Mouse (Mus musculus) cerebellum, adult 2 months (tissue): Measurements from ENCODE around the gene Dennd5b. TPM values are rescaled to one million over a fixed set of nuclear protein-coding genes. Genes with fewer than 3 reads are reported as not detected.

ENCODE experiments used
- DNase-seq, 2 experiments: peaks; one replicate each; pipeline ENCODE4 v3.0.0; 2021
- H3K27ac ChIP-seq: fragments of 200-500 bp; 2 replicates; pipeline ENCODE4 v1.5.1; 2012; ENCODE audit warnings: low read length, control low read depth, inconsistent platforms; ENCODE audit not compliant: insufficient read depth
- H3K27me3 ChIP-seq: fragments of 200-500 bp; 2 replicates; pipeline ENCODE4 v1.6.1; 2012; ENCODE audit warnings: inconsistent platforms, mild to moderate bottlenecking, low read length, moderate library complexity; ENCODE audit not compliant: control insufficient read depth, insufficient read depth
- H3K4me1 ChIP-seq: fragments of 200-500 bp; 2 replicates; pipeline ENCODE4 v1.6.1; 2011; ENCODE audit warnings: low read length; ENCODE audit not compliant: control insufficient read depth, insufficient read depth
- H3K4me3 ChIP-seq: fragments of 200-500 bp; replicated peaks from 2 replicates; pipeline ENCODE3; 2011; ENCODE audit warnings: mild to moderate bottlenecking, low read depth, low read length, control low read depth; ENCODE audit not compliant: insufficient read depth
- CTCF ChIP-seq: fragments of 200-500 bp; IDR thresholded peaks from 2 replicates; pipeline ENCODE4 v1.5.1; 2011; ENCODE audit warnings: low read depth, mild to moderate bottlenecking, control low read depth, low read length, moderate library complexity, borderline replicate concordance; ENCODE audit not compliant: insufficient read depth
- POLR2A ChIP-seq: fragments of 200-500 bp; IDR thresholded peaks from 2 replicates; pipeline ENCODE4 v1.6.1; 2011; ENCODE audit warnings: low read length, control low read depth, borderline replicate concordance; ENCODE audit not compliant: insufficient read depth
- WGBS: fragments of 180-500 bp; shearing (Covaris S2); methylation state at CpG from one replicate; pipeline ENCODE4 v1.1.7; 2018; 5-methylcytosine and 5-hydroxymethylcytosine counted together
- polyA plus RNA-seq: library from polyadenylated mRNA; depleted of rRNA; stranded (reverse); fragments of >200 nt; gene quantifications from 2 replicates; pipeline ENCODE4 v1.2.3, GENCODE M21; 2012

Gene Dennd5b
- polyA plus RNA-seq, 1 experiment: 19.5 TPM

DNA sequence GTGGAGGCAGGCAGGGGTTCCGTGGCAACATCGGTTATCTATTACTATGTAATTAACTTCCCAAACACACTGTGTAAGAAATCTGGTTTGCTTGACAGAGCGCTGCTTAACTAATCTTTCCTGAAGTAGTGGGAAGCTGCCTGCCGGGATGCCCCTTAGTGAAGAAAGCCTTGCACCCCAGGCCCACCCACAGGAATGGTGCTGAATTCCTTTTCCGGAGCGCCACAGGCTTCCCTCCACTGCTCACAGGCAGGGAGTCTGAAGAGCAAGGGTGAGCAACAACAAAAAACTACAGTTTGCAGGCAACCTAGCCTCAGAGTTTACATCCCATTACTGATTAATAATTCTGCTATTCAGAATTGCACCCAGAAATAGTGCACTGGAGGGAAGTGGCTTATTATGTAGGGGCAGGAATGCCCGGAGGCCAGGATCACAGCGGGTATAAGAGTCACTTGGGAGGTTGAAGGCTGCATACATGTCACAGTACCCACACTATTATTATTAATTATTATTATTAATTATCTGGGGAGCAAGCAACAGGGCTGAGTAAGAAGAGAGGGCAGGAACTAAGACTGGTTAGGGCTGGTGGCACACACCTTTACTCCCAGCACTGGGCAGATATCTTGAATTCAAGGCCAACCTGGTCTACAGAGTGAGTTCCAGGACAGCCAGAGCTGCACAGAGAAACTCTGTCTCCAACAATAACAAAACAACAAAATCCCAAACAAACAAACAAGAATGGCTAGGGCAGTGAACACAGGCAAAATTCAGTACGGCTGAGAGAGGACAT, 129.2 kb downstream of the Dennd5b start:
- H3K4me1 ChIP-seq: no peaks in the 10 kb centered on the region
- TF ChIP-seq CTCF: no peak
- no peak for TF ChIP-seq POLR2A
- H3K27ac ChIP-seq: no peak overlapping the region
- DNase-seq: no peak
- 28% methylated on average over 9 of the region's 9 CpGs for WGBS
- H3K27me3 ChIP-seq: no peaks in the 10 kb centered on the region
- H3K4me3 ChIP-seq: no peak overlapping the region

DNA sequence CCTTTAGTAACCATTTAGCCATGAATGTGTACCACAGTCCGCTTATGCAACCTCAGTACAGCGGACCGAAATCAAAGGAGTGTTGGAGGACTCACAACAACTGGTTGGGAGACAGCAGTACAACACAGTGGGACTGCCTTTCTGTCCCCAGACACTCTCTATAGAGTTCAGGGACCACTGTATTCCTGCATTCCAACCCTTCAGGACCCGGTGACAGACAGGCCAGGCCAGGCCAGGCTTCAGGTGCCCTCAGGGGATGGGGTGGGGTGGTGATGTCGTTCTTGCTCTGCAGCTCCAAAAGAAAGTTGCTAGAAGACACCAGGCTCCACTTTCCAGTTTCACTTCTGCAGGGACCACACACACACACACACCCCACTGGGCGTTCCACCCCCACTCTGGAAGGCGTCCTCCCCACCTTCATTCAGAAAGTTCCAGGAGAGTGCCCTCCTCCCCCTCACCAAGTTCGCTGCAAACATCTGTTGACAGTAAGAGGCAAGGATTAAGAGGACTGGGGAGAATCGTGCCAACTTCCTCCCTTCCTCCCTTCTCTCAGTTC, 130.0 kb downstream of the Dennd5b start:
- Histone ChIP-seq H3K4me1 (no peaks in the 10 kb centered on the region), H3K4me3 (no peak overlapping the region), H3K27ac (no peak overlapping the region), H3K27me3 (no peaks in the 10 kb centered on the region)
- WGBS: 36% methylated on average over 9 of the region's 9 CpGs
- no peak for TF ChIP-seq POLR2A
- TF ChIP-seq CTCF: no peak
- DNase-seq: no peak

DNA sequence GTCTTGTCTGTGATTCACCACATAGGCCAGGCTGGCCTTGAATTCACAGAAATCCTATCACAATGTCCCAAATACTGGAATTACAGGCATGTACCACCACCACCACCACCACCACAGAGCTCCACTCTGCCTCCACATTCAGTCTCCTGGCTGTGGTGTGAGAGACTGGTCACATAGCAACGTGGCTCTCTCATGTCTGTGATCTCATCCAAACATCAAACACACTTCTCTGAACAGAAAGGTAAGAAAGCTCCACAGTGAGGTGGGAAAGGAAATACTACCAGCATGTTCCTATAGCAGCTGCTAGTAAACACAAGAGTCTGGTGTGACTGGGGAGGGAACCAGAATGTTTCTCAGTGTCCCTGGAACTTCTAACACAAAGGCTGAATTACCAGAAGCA, 140.2 kb downstream of the Dennd5b start:
- no peak for DNase-seq
- TF ChIP-seq CTCF (no peak), POLR2A (no peak)
- Histone ChIP-seq H3K27ac (no peak overlapping the region), H3K4me3 (no peak overlapping the region), H3K4me1 (no peaks in the 10 kb centered on the region), H3K27me3 (no peaks in the 10 kb centered on the region)
- WGBS: 33% methylated on average over 1 of the region's 1 CpGs

DNA sequence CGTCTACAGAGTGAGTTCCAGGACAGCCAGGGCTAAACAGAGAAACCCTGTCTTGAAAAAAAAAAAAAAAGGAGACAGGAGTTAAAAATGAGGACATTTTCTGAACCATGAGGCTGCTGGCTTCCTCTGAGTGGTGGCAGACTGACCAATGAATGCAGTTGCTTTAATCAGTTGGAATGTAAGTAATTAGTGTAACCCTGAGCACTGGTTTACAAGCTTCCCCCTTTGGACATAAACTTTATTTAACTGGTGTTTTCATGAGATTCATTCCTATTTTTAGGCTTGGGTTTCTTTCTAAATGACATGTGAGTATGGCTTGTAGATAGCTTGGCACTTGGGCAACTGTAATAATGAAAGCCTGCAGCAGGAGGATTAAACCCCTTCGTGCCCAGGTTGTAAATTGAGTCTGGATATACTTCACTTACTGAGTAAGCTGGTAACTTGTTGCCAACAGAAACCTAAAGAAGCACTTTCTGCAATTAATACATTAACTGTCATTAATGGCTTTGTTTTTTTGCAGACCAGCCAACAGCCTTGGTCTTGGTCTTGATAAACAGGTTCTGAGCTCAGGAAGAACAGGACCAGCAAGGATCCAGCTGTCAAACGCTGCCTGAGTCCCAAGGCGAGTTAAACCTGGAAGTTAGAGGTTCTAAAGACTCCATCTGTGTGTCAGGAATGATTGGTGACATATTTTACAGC, 141.8 kb downstream of the Dennd5b start:
- 78% methylated on average over 4 of the region's 4 CpGs for WGBS
- TF ChIP-seq CTCF: no peak
- no peak for TF ChIP-seq POLR2A
- Histone ChIP-seq H3K27ac (no peak overlapping the region), H3K4me1 (no peaks in the 10 kb centered on the region), H3K4me3 (no peak overlapping the region), H3K27me3 (no peaks in the 10 kb centered on the region)
- DNase-seq: no peak

DNA sequence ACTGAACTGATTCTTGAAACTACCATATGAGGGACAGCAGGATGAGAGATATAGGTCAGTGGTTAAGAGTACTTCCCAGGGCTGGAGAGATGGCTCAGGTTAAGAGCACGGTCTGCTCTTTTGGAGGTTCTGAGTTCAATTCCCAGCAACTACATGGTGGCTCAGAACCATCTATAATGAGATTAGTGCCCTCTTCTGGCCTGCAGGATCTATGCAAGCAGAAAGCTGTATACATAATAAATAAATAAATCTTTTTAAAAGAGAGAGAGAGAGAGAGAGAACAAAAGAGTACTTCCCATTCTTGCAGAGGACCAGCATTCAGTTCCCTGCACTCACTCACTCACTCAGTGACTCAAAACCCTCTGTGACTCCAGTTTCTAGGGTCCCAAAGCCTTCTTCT, 142.8 kb downstream of the Dennd5b start:
- Histone ChIP-seq H3K4me3 (no peak overlapping the region), H3K4me1 (no peaks in the 10 kb centered on the region), H3K27ac (no peak overlapping the region), H3K27me3 (no peaks in the 10 kb centered on the region)
- 93% methylated on average over 1 of the region's 1 CpGs for WGBS
- TF ChIP-seq CTCF (no peak), POLR2A (no peak)
- no peak for DNase-seq

DNA sequence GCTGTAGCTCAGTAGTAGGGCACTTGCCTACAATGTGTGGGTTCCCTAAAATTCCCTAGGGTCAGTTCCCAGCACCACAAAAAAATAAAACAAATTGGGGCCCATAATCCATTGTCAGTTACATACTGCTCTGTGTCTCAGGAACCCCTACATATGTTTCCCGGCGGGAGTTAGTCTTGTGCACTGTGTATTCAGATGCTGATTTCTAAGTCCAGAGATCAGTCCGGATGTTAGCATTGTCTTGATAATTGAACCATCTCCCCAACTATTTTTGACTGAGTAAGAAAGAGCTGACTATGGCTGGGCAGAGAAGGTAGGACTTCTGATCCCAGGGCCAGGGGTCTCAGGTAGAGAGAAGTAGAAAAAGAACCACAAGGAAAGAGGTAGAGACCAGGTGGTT, 144.4 kb downstream of the Dennd5b start:
- 71% methylated on average over 3 of the region's 3 CpGs for WGBS
- H3K4me1 ChIP-seq: no peaks in the 10 kb centered on the region

DNA sequence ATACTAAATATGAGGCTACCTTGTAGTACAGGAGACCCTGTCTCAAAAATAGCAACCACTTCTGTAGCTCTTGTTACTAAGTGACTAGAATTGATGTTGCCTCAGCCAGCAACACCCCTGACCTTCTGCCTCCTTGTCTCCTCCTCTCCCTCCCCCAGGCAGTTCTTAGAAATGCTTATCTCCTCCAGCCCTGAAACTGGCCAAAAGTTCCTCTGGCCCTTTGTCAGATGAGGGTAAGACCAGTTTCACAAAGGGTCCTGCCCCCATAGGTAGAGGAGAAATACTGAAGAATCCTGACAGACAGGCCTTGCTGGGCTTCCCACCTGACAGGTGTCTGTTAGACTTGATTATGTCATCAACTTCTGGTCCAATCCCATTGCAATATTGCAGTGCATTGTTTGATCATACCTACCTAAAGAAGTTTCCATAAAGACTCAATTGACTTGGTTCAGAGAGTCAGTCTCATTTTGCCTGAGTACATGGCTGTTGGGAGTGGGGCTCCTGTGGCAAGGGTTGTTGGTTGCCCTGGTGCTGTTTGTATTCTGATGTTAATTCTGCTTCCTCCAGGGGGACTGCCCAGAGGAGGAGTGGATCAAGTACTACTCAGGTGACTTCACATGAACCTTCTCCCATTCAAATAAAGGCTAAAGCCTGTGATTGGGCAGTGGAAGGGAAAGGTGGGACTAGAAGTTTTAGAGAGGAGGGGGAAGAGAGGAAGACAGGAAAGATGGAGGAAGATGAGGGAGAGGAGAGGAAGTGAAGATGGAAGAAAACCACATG, 145.6 kb downstream of the Dennd5b start:
- Histone ChIP-seq H3K27ac (no peak overlapping the region), H3K4me1 (no peaks in the 10 kb centered on the region), H3K27me3 (no peaks in the 10 kb centered on the region), H3K4me3 (no peak overlapping the region)
- DNase-seq: no peak
- TF ChIP-seq CTCF (no peak), POLR2A (no peak)

More for the DNA sequence above, 144.4 kb downstream of the Dennd5b start:
- H3K4me3 ChIP-seq: no peak overlapping the region
- TF ChIP-seq CTCF (no peak), POLR2A (no peak)
- DNase-seq: no peak
- no peaks in the 10 kb centered on the region for H3K27me3 ChIP-seq
- H3K27ac ChIP-seq: no peak overlapping the region
